Mouse (Mus musculus): ENCODE results near the gene Mab21l1. TPM values are rescaled to one million over a fixed set of nuclear protein-coding genes. Genes with fewer than 3 reads are reported as not detected.

Mab21l1 gene
- polyA plus RNA-seq, 1 experiment, result 9.9 TPM

GRCm38 (mm10) chr3:55830226-55830625, 47.9 kb downstream of the Mab21l1 start:
- TF ChIP-seq POLR2A (IDR thresholded peaks at IDR 0.05; ENCODE audit: low read depth, low read length) (no peak), CTCF (IDR thresholded peaks at IDR 0.05; ENCODE audit: borderline replicate concordance, insufficient read depth, low read length) (no peak)
- Histone ChIP-seq H3K27ac (ENCODE audit: insufficient read depth, low read length) (no peak overlapping the region), H3K4me3 (ENCODE audit: insufficient read depth, low read length) (no peak overlapping the region), H3K4me1 (ENCODE audit: control insufficient read depth, insufficient read depth, low read length) (peaks cover 3% of the 10 kb centered on the region)
